22 mouse cellular contexts compared by ENCODE assay signal in genomic region chr19:53755346-53755745, GRCm38 (mm10).
A peak's percentile ranks its signal among the peaks of the same experiment; 100 is the strongest.
DNase-seq lines count a peak whose midpoint lies in the region; ATAC-seq and TF ChIP-seq lines count a peak whose summit lies in the region.
"Had no signal": no experiment of that assay in that cellular context is flagged by ENCODE, and none has a peak within 500 bp of the region (broad histone marks: within the 10 kb centered on the region; RNA-seq: fewer than 3 reads in every experiment).

No protein-coding gene starts in this region.

- H3K9ac ChIP-seq in heart, embryonic 12.5 days = no peak overlapping the region
- no peak overlapping the region; the same call in 1 of the 2 replicates for H3K9ac ChIP-seq in heart, embryonic 16.5 days (ENCODE audit: low read length)
- no peak overlapping the region for H3K9ac ChIP-seq in heart, embryonic 11.5 days (ENCODE audit: low read depth, low read length)
- H3K9ac ChIP-seq: embryonic facial prominence, embryonic 12.5 days; forebrain, embryonic 15.5 days; hindbrain, embryonic 15.5 days; kidney, embryonic 15.5 days had no signal

- no peaks in the 10 kb centered on the region for H3K27me3 ChIP-seq in heart, embryonic 12.5 days (replicated peaks)
- no peaks in the 10 kb centered on the region for H3K27me3 ChIP-seq in heart, embryonic 16.5 days (ENCODE audit: control insufficient read depth, insufficient read depth, low read length)
- H3K27me3 ChIP-seq in heart, embryonic 11.5 days (ENCODE audit: control insufficient read depth, insufficient read depth, low read length) = no peaks in the 10 kb centered on the region
- H3K27me3 ChIP-seq: embryonic facial prominence, embryonic 12.5 days; forebrain, embryonic 15.5 days; hindbrain, embryonic 15.5 days; kidney, embryonic 15.5 days had no signal

- no peak for ATAC-seq in heart, embryonic 12.5 days (ENCODE audit: insufficient number of reproducible peaks, low FRiP score)
- ATAC-seq in heart, embryonic 16.5 days (replicated peaks; ENCODE audit: extremely low read depth, insufficient read depth, low FRiP score) = no peak
- ATAC-seq in heart, embryonic 11.5 days (replicated peaks; ENCODE audit: insufficient number of reproducible peaks, low FRiP score, low TSS enrichment) = no peak
- ATAC-seq: CD4-positive, CD25-positive, alpha-beta regulatory T cell, adult 4 months; forebrain, embryonic 15.5 days had no signal

- no peak for DNase-seq in gastrocnemius, adult 2 months
- DNase-seq in gastrocnemius, postnatal 10 days = no peak
- no peak for DNase-seq in heart, adult 18-20 months
- DNase-seq in right cerebral cortex, postnatal 4 days = no peak
- DNase-seq: adrenal gland, adult 8-10 months; adrenal gland, postnatal 36 days; B cell, adult 2 months; cerebellum, adult 11 months; cerebellum, adult 8-10 months; cerebellum, postnatal 14 days; embryo, embryonic 11 days; gastrocnemius, postnatal 14 days; kidney, adult 2 months had no signal

- H3K4me2 ChIP-seq in heart, embryonic 12.5 days = no peak overlapping the region
- H3K4me2 ChIP-seq in heart, embryonic 16.5 days (ENCODE audit: low read depth, low read length) = no peak overlapping the region
- H3K4me2 ChIP-seq in heart, embryonic 11.5 days = no peak overlapping the region
- H3K4me2 ChIP-seq: embryonic facial prominence, embryonic 12.5 days; forebrain, embryonic 15.5 days; hindbrain, embryonic 15.5 days; kidney, embryonic 15.5 days had no signal

- 72% methylated on average over 5 of the region's 5 CpGs for WGBS in heart, embryonic 12.5 days
- 66% methylated on average over 5 of the region's 5 CpGs for WGBS in heart, embryonic 16.5 days
- 77% methylated on average over 5 of the region's 5 CpGs for WGBS in heart, embryonic 11.5 days (ENCODE audit: insufficient replicate concordance)

- no peak overlapping the region for H3K4me3 ChIP-seq in gastrocnemius, adult 2 months
- no peak overlapping the region for H3K4me3 ChIP-seq in heart, embryonic 12.5 days
- no peak overlapping the region for H3K4me3 ChIP-seq in heart, embryonic 16.5 days (ENCODE audit: low read length)
- H3K4me3 ChIP-seq in heart, embryonic 11.5 days (ENCODE audit: low read depth, low read length) = no peak overlapping the region
- H3K4me3 ChIP-seq: embryonic facial prominence, embryonic 12.5 days; forebrain, embryonic 15.5 days; hindbrain, embryonic 15.5 days; kidney, embryonic 15.5 days had no signal

- 0 out of 2 replicates have a peak, but pooled peaks cover 3% of the 10 kb centered on the region for H3K36me3 ChIP-seq in heart, embryonic 12.5 days
- H3K36me3 ChIP-seq in heart, embryonic 16.5 days (ENCODE audit: control insufficient read depth, insufficient read depth) = peaks cover 4% of the 10 kb centered on the region
- no peaks in the 10 kb centered on the region for H3K36me3 ChIP-seq in heart, embryonic 11.5 days (ENCODE audit: control insufficient read depth, insufficient read depth, low read length)
- H3K36me3 ChIP-seq: embryonic facial prominence, embryonic 12.5 days; forebrain, embryonic 15.5 days; G1E; hindbrain, embryonic 15.5 days; kidney, embryonic 15.5 days had no signal

- no peaks in the 10 kb centered on the region for H3K9me3 ChIP-seq in heart, embryonic 12.5 days (replicated peaks)
- peaks cover 5% of the 10 kb centered on the region; the same call in 1 of the 2 replicates for H3K9me3 ChIP-seq in heart, embryonic 16.5 days (replicated peaks; ENCODE audit: control insufficient read depth, low read length)
- H3K9me3 ChIP-seq in heart, embryonic 11.5 days (replicated peaks; ENCODE audit: control insufficient read depth, low read length) = peaks cover 4% of the 10 kb centered on the region; the same call in 1 of the 2 replicates
- H3K9me3 ChIP-seq: embryonic facial prominence, embryonic 12.5 days; forebrain, embryonic 15.5 days; hindbrain, embryonic 15.5 days; kidney, embryonic 15.5 days had no signal

- peak overlapping the region; percentile 93 for H3K27ac ChIP-seq in gastrocnemius, adult 2 months
- H3K27ac ChIP-seq in heart, embryonic 12.5 days (ENCODE audit: poor library complexity, severe bottlenecking) = peak overlapping the region; percentile 82; the same call in 1 of the 2 replicates
- H3K27ac ChIP-seq in heart, embryonic 16.5 days (ENCODE audit: low read length) = peak overlapping the region; percentile 76
- no peak overlapping the region for H3K27ac ChIP-seq in heart, embryonic 11.5 days (ENCODE audit: low read depth, low read length)
- H3K27ac ChIP-seq: embryonic facial prominence, embryonic 12.5 days; forebrain, embryonic 15.5 days; hindbrain, embryonic 15.5 days; kidney, embryonic 15.5 days had no signal

- intact Hi-C loops in gastrocnemius, adult 2 months (cut with DNase I) = loop anchor here (5.0 kb wide), 1 partner anchor 37 kb away; no protein-coding TSS in a partner anchor

- peaks cover 54% of the 10 kb centered on the region for H3K4me1 ChIP-seq in heart, embryonic 12.5 days (replicated peaks)
- peaks cover 37% of the 10 kb centered on the region for H3K4me1 ChIP-seq in heart, embryonic 16.5 days (ENCODE audit: control insufficient read depth, insufficient read depth, low read length)
- peaks cover 12% of the 10 kb centered on the region for H3K4me1 ChIP-seq in heart, embryonic 11.5 days (ENCODE audit: control insufficient read depth, insufficient read depth, low read length)
- H3K4me1 ChIP-seq: embryonic facial prominence, embryonic 12.5 days; forebrain, embryonic 15.5 days; hindbrain, embryonic 15.5 days had no signal

- TF ChIP-seq CTCF in gastrocnemius, adult 2 months (IDR thresholded peaks at IDR 0.05) = no peak
